8 mouse cellular contexts compared by ENCODE assay signal in the genomic region with DNA sequence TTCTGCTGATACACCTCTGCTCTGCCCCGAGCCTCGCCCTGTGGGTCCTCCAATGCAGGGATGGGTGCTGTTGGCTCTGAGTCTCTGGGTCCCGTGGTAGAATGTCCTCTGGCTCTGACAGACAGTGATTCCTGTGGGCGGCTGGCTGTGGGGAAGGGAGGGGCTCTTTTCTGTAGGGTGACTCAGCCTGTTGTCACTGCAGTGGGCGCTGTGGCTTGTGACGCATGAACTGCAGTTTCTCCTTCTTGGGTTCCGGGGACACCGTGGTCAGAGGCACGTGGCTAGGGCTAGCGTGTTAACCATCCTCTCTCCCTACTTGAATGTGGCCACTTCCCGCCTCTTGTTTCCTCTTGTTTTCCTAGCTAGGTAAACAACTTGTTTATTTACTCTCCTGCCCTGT. TPM values are rescaled to one million over a fixed set of nuclear protein-coding genes. Genes with fewer than 3 reads are reported as not detected.
DNase-seq lines count a peak whose midpoint lies in the region; ATAC-seq and TF ChIP-seq lines count a peak whose summit lies in the region.

No protein-coding gene starts in this region.

- H3K9ac ChIP-seq in stomach, postnatal 0 days (ENCODE audit: low read length), result no peak overlapping the region
- H3K9ac ChIP-seq in intestine, embryonic 16.5 days (ENCODE audit: low read depth, low read length), result no peak overlapping the region

- no peak for TF ChIP-seq EP300 in stomach, postnatal 0 days (optimal IDR thresholded peaks at IDR 0.05)

- no peak for TF ChIP-seq CTCF in stomach, postnatal 0 days (IDR thresholded peaks at IDR 0.05; ENCODE audit: low read depth)

- H3K27ac ChIP-seq in heart, embryonic 10.5 days, result peak overlapping the region; percentile 18; the same call in 1 of the 2 replicates
- H3K27ac ChIP-seq in stomach, postnatal 0 days (replicated peaks), result peak overlapping the region; percentile 14; the same call in 1 of the 2 replicates
- no peak overlapping the region; the same call in 1 of the 2 replicates for H3K27ac ChIP-seq in intestine, embryonic 16.5 days (ENCODE audit: low read length)

- H3K4me1 ChIP-seq in heart, embryonic 10.5 days, result peaks cover 25% of the 10 kb centered on the region
- peaks cover 10% of the 10 kb centered on the region for H3K4me1 ChIP-seq in stomach, postnatal 0 days (replicated peaks; ENCODE audit: control insufficient read depth, insufficient read depth)
- peaks cover 13% of the 10 kb centered on the region for H3K4me1 ChIP-seq in intestine, embryonic 16.5 days (ENCODE audit: control insufficient read depth, insufficient read depth, low read length)

- peaks cover 67% of the 10 kb centered on the region for H3K36me3 ChIP-seq in heart, embryonic 10.5 days
- peaks cover 30% of the 10 kb centered on the region for H3K36me3 ChIP-seq in stomach, postnatal 0 days (ENCODE audit: control insufficient read depth, insufficient read depth, low read length)
- H3K36me3 ChIP-seq in intestine, embryonic 16.5 days (ENCODE audit: control insufficient read depth, insufficient read depth, low read length), result peaks cover 15% of the 10 kb centered on the region

- DNase-seq in layer of hippocampus, adult 11-12 months (ENCODE audit: low spot score), result peak; percentile 64
- no peak for DNase-seq in layer of hippocampus, postnatal 25 days (ENCODE audit: extremely low spot score in 1 of 2, low spot score in 1 of 2)
- DNase-seq in adipocyte (ENCODE audit: low spot score), result peak; percentile 51
- no peak for DNase-seq in heart, embryonic 10.5 days (ENCODE audit: low spot score)
- peak; percentile 84 to 86 for DNase-seq in lung, adult 18-20 months
- DNase-seq in stomach, postnatal 0 days (ENCODE audit: low spot score), result peak; percentile 60
- no peak for DNase-seq in urinary bladder, postnatal 10 days (ENCODE audit: low spot score)

- H3K4me3 ChIP-seq in heart, embryonic 10.5 days, result no peak overlapping the region
- H3K4me3 ChIP-seq in stomach, postnatal 0 days (ENCODE audit: low read depth, low read length), result no peak overlapping the region
- no peak overlapping the region for H3K4me3 ChIP-seq in intestine, embryonic 16.5 days (ENCODE audit: low read length)

- 79% methylated on average over 11 of the region's 11 CpGs for WGBS in heart, embryonic 10.5 days
- WGBS in stomach, postnatal 0 days, result 70% methylated on average over 11 of the region's 11 CpGs
- 76% methylated on average over 11 of the region's 11 CpGs for WGBS in intestine, embryonic 16.5 days

- peak; percentile 43 for ATAC-seq in stomach, postnatal 0 days (ENCODE audit: low FRiP score, low TSS enrichment)
- no peak for ATAC-seq in intestine, embryonic 16.5 days

- H3K9me3 ChIP-seq in heart, embryonic 10.5 days, result no peaks in the 10 kb centered on the region
- H3K9me3 ChIP-seq in stomach, postnatal 0 days (ENCODE audit: control insufficient read depth, low read length), result no peaks in the 10 kb centered on the region
- H3K9me3 ChIP-seq in intestine, embryonic 16.5 days (ENCODE audit: control insufficient read depth, low read length), result no peaks in the 10 kb centered on the region

- no peak overlapping the region for H3K4me2 ChIP-seq in stomach, postnatal 0 days (replicated peaks; ENCODE audit: low read depth)
- no peak overlapping the region for H3K4me2 ChIP-seq in intestine, embryonic 16.5 days (ENCODE audit: low read depth, low read length)

- no peaks in the 10 kb centered on the region for H3K27me3 ChIP-seq in heart, embryonic 10.5 days (ENCODE audit: insufficient read depth, poor library complexity, severe bottlenecking)
- no peaks in the 10 kb centered on the region for H3K27me3 ChIP-seq in stomach, postnatal 0 days (ENCODE audit: control insufficient read depth, insufficient read depth, low read length)
- H3K27me3 ChIP-seq in intestine, embryonic 16.5 days (replicated peaks; ENCODE audit: control insufficient read depth, insufficient read depth, low read length), result no peaks in the 10 kb centered on the region

RNA-seq across cellular contexts. Expression of gene Fam129b, which starts 41.6 kb away (rescaled TPM):
- total RNA-seq in layer of hippocampus, postnatal 25 days (2021), result 10 to 100 TPM; 15.1 to 15.7 TPM
- polyA plus RNA-seq in heart, embryonic 10.5 days (2016; fragmentation: Nextera tagmentation; extraction: Ambion mirVana), result 47.1 and 55.5 TPM in 2 replicates
- polyA plus RNA-seq in stomach, postnatal 0 days (2015; fragmentation: Nextera tagmentation; extraction: Ambion mirVana), result 90.7 and 101 TPM in 2 replicates
- polyA plus RNA-seq in intestine, embryonic 16.5 days (2015; fragmentation: Nextera tagmentation; extraction: Ambion mirVana), result 35.4 and 37.8 TPM in 2 replicates

RNA-seq across cellular contexts. Expression of gene Rpl12, which starts 43.8 kb away (rescaled TPM):
- total RNA-seq in layer of hippocampus, postnatal 25 days (2021), result 100 to 1,000 TPM; 101 to 110 TPM
- 121 and 170 TPM in 2 replicates for polyA plus RNA-seq in heart, embryonic 10.5 days (2016; fragmentation: Nextera tagmentation; extraction: Ambion mirVana)
- 141 and 157 TPM in 2 replicates for polyA plus RNA-seq in stomach, postnatal 0 days (2015; fragmentation: Nextera tagmentation; extraction: Ambion mirVana)
- 141 and 162 TPM in 2 replicates for polyA plus RNA-seq in intestine, embryonic 16.5 days (2015; fragmentation: Nextera tagmentation; extraction: Ambion mirVana)

RNA-seq across cellular contexts. Expression of gene Lrsam1, which starts 43.9 kb away (rescaled TPM):
- total RNA-seq in layer of hippocampus, postnatal 25 days (2021), result 10 to 100 TPM; 35.6 to 36.1 TPM
- polyA plus RNA-seq in heart, embryonic 10.5 days (2016; fragmentation: Nextera tagmentation; extraction: Ambion mirVana), result 7.6 and 8.6 TPM in 2 replicates
- 5.3 and 5.5 TPM in 2 replicates for polyA plus RNA-seq in stomach, postnatal 0 days (2015; fragmentation: Nextera tagmentation; extraction: Ambion mirVana)
- 6.8 and 7.8 TPM in 2 replicates for polyA plus RNA-seq in intestine, embryonic 16.5 days (2015; fragmentation: Nextera tagmentation; extraction: Ambion mirVana)

Comparison
In these comparisons a context has a peak if more than half of its experiments do, and no peak if none do; other contexts are left out.
1. DNase-seq: peak in layer of hippocampus, adult 11-12 months (single experiment), adipocyte (single experiment), lung, adult 18-20 months (2 of 2) and stomach, postnatal 0 days (single experiment); none in layer of hippocampus, postnatal 25 days (0 of 2), heart, embryonic 10.5 days (single experiment) and urinary bladder, postnatal 10 days (single experiment).